In the genomic region with DNA sequence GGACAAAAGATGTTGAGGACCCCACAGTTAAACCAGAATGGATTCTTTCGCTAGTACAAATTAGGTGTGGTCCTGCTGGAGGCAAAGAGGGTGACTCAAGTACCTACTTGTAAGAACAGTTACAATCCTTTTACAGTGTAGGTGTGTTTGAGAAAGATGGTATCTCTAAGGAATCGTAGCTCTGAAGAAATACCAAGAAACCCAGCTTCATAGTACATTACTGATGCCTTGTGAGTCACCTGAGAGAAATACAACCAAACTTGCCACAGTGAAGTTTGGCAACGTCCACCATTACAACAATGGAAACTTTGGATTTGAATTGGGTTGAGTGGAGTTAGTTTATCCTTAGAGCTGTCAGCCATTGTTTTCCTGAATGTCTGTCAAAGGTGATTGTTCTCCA, we compare ENCODE assay signal across 20 mouse cellular contexts.
"Had no signal": no experiment of that assay in that cellular context is flagged by ENCODE, and none has a peak within 500 bp of the region (broad histone marks: within the 10 kb centered on the region; RNA-seq: fewer than 3 reads in every experiment).

No protein-coding gene starts in this region.

- H3K9ac ChIP-seq: liver, embryonic 12.5 days; liver, embryonic 14.5 days; lung, embryonic 14.5 days; midbrain, embryonic 12.5 days; neural tube, embryonic 13.5 days; neural tube, embryonic 15.5 days; stomach, embryonic 15.5 days had no signal

- H3K9me3 ChIP-seq: liver, embryonic 12.5 days; midbrain, embryonic 10.5 days; midbrain, embryonic 12.5 days; neural tube, embryonic 13.5 days; neural tube, embryonic 15.5 days; stomach, embryonic 15.5 days had no signal

- H3K36me3 ChIP-seq: liver, embryonic 12.5 days; midbrain, embryonic 10.5 days; midbrain, embryonic 12.5 days; neural tube, embryonic 13.5 days; neural tube, embryonic 15.5 days; stomach, embryonic 15.5 days had no signal

- H3K4me3 ChIP-seq: liver, embryonic 12.5 days; midbrain, embryonic 10.5 days; midbrain, embryonic 12.5 days; myocyte; neural tube, embryonic 13.5 days; neural tube, embryonic 15.5 days; stomach, embryonic 15.5 days had no signal

- H3K27me3 ChIP-seq: liver, embryonic 12.5 days; midbrain, embryonic 12.5 days; neural tube, embryonic 13.5 days; neural tube, embryonic 15.5 days; stomach, embryonic 15.5 days had no signal

- H3K27ac ChIP-seq: liver, embryonic 12.5 days; liver, embryonic 14.5 days; midbrain, embryonic 10.5 days; midbrain, embryonic 12.5 days; neural tube, embryonic 13.5 days; neural tube, embryonic 15.5 days; stomach, embryonic 15.5 days; stomach, postnatal 0 days had no signal

- H3K4me1 ChIP-seq: liver, embryonic 12.5 days; midbrain, embryonic 10.5 days; midbrain, embryonic 12.5 days; neural tube, embryonic 13.5 days; neural tube, embryonic 15.5 days; stomach, embryonic 15.5 days had no signal

- DNase-seq: lung, adult 18-20 months; lung, postnatal 14 days; lung, postnatal 4 days; midbrain, embryonic 14.5 days; retina, postnatal 1 day; right cerebral cortex, postnatal 14 days; thymus, adult 2 months; thymus, postnatal 25 days; thymus, postnatal 4 days had no signal

- H3K4me2 ChIP-seq: liver, embryonic 12.5 days; lung, embryonic 14.5 days; midbrain, embryonic 12.5 days; neural tube, embryonic 13.5 days; neural tube, embryonic 15.5 days; stomach, embryonic 15.5 days had no signal

- ATAC-seq: liver, embryonic 12.5 days; midbrain, embryonic 16.5 days had no signal
